Mouse (Mus musculus) layer of hippocampus, postnatal 10 days (tissue): ENCODE measurements around the gene Cenpf. TPM values are rescaled to one million over a fixed set of nuclear protein-coding genes. Genes with fewer than 3 reads are reported as not detected.

Experiments
- DNase-seq, 2 experiments: peaks; one replicate each; pipeline ENCODE4 v3.0.0; 2021; ENCODE audit warnings: low spot score in 2 of 2
- long read RNA-seq: library from polyadenylated mRNA; stranded (forward); transcript quantifications from one replicate; pipeline ENCODE4 v2.0.0, GENCODE M21; 2023
- total RNA-seq, 2 experiments: library from RNA; stranded (reverse); gene quantifications; 2 replicates each; pipeline ENCODE4 v1.2.3; 2021

Cenpf gene
- 1 to 10 TPM; 4.5 to 5.9 TPM for total RNA-seq
- long read RNA-seq, partial matches to known transcripts: 0 of 14 reads
- long read RNA-seq, other reads (novel, unspliced or antisense): 14 of 14 reads

DNA sequence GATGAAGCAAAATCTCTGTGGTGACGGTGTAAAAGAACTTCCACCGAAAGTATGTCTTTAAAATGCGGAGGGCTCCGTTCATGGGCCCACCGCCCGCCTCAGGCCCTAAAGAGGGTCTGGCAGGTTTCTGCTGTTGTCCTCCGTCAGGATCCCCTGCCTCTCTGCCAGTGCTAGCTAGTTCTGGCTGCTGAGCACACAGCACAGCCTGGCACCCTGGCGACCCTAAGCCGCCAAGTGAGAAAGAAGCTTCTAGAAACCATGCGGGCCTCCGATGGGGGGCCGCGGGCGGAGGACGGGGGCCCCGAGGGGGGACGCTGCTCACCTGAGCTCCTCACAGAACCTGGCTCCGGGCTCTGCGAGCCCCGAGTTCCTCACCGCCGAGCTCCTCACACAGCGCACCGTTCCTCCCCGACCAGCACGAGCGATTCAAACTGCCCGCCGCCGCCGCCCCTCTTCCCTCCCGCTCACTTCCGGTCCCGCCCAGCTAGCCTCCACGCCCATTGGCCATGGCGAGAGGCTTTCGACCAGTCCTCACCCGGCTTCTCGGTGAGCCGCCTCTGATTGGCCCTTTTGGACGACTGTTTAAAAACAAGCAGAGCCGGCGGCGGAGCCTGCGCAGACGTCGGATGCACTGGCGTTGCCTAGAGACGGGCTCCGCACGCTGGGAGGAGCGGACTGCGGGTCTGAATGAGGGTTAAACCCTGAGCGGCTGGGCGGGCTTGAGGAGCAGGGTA, at the start of gene Cenpf:
Cenpf (minus strand) TSS at position 433 of the 734 bp plus-strand sequence.
- peak; percentile 97 for DNase-seq

- DNase-seq: no peak
These were observed 44.3 kb upstream of the Cenpf start for GRCm38 (mm10) chr1:189732156-189732555.

GRCm38 (mm10) chr1:189731697-189732096, 43.8 kb upstream of the Cenpf start:
- no peak for DNase-seq

- no peak for DNase-seq
These were observed 41.4 kb upstream of the Cenpf start for GRCm38 (mm10) chr1:189729141-189729815.

GRCm38 (mm10) chr1:189728784-189729115, 40.9 kb upstream of the Cenpf start:
- no peak for DNase-seq

- DNase-seq: peak; percentile 41 to 65
These were observed 40.2 kb upstream of the Cenpf start, which contains the start of gene Ptpn14 for GRCm38 (mm10) chr1:189727884-189728783. Gene Ptpn14, plus strand, starts transcription at chr1:189728268.

GRCm38 (mm10) chr1:189727346-189727883, 39.5 kb upstream of the Cenpf start:
- DNase-seq: peak in 1 of 2 experiments; percentile 24

DNA sequence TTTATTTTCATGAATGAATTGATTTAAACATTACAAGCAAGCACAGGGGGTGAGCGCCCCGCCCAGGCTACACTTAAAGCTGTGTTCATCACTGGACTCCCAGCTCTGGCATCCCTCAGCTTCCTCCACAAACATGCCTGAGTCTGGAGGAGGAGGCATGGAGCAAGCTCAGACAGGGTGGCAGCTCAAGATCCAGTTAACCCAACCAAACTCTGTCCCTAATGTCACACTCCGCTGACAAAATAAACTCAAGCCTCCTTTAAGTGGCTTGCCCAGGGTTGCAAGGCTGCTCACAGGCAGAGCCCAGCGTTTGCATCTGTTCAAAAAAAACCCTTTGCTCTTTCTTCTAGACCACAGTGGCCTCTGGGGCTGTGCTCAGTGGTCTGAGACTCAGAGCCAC, 38.2 kb upstream of the Cenpf start:
- DNase-seq: no peak

- DNase-seq: no peak
These were observed 30.7 kb upstream of the Cenpf start for GRCm38 (mm10) chr1:189718600-189718999.

DNA sequence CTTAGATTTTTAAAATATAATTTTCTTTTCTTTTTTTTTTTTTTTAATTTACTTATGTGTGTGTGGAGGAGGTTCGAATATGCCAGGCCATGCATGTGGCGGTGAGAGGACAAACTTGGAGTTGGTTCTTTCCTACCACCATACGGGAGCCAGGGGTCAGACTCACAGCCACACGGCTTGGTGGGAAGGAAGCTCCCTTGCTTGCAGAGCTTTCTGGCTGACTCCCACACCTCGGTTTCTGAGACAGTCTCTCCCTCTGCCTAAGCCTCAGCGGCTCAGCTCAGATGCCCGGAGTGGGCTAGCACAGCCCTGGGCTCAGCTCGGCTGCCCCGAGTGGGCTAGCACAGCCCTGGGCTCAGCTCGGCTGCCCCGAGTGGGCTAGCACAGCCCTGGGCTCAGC, 29.7 kb upstream of the Cenpf start:
- no peak for DNase-seq

GRCm38 (mm10) chr1:189715915-189716797, 28.3 kb upstream of the Cenpf start:
- DNase-seq: peak in 1 of 2 experiments; percentile 38

GRCm38 (mm10) chr1:189709001-189709400, 21.1 kb upstream of the Cenpf start:
- DNase-seq: no peak

DNA sequence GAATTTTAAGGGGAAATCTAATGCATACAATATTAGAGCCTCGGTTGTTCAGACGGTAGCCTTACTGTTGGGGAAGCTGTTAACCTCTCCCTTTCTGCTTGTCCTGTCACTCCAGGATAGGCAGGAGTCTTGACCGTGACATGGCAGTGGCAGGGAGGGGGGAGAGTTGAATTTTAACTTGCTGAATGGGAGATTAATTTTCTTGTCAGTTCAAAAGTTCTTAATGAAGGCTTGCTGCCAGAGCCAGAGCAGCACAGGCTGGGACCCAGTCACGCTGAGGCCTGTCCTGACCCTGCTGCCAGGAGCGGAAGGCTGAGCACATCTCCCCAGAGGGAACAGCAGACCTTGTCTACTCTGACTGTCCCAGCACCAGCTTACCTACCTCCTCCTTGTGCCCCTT, 19.5 kb upstream of the Cenpf start:
- DNase-seq: no peak

DNA sequence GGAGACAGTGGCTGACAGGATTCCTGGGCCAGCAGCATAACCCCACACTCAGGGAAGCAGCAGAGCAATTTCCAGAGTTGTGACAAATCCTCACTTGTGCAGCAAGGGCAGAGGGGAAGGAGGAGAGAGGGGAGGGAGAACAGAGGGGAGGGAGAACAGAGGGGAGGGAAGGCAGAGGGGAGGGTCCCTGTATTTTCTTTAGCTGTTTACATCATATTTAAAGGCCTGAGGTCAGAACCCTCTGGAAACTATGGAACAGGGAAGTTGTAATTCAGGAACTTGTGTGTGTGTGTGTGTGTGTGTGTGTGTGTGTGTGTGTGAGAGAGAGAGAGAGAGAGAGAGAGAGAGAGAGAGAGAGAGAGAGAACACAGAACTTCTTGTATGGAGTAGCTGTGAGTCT, 19.1 kb upstream of the Cenpf start:
- DNase-seq: no peak

- no peak for DNase-seq
These were observed 18.3 kb upstream of the Cenpf start for GRCm38 (mm10) chr1:189706040-189706645.

- no peak for DNase-seq
These were observed 15.7 kb upstream of the Cenpf start for GRCm38 (mm10) chr1:189703591-189703990.

GRCm38 (mm10) chr1:189703156-189703555, 15.3 kb upstream of the Cenpf start:
- DNase-seq: no peak

GRCm38 (mm10) chr1:189700990-189701389, 13.1 kb upstream of the Cenpf start:
- DNase-seq: peak; percentile 73 to 81

DNA sequence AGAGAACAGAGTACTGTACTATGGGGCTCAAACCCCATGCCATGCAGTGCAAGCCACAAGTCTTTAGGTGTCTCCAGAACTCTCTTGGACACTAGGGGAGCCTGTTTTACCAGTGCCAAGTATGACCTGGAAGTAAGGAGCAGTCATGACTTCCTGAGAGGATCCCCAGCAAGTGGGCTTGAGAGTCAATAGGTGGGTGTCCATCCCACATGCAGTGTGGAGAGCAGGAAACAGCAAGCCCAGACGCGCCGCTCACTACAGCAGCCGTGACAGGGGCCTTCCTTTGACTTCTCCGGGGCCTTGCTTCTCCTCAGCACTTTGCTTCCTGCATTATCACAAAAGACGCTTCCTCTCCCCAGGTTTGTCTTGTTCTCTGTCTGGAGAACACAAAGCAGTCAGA, 12.3 kb upstream of the Cenpf start:
- DNase-seq: no peak

DNA sequence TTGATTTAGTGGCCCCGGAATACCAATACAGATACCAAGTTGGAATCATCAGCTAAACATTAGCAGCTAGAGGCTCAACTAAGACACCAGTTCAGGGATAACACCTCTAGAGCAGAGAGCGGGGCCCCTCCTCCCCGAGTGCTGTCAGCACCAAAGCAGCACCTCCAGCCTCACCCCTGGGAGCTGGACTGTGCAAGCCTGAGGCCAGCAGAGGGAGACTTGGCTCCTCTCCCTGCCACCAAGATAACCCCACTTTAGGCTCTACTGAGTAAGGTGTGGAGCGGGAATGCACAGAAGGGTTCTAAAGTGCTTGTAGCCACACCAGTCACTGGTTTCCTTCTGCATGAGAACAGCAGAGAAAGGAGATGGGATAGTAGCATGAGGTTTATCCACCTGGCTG, 10.5 kb upstream of the Cenpf start:
- no peak for DNase-seq
